Mouse (Mus musculus) right cerebral cortex, adult 2 months (tissue): ENCODE results near the gene Kif12.

Source experiments
- DNase-seq, 2 experiments: peaks; one replicate each; pipeline ENCODE4 v3.0.0; 2021 to 2022; ENCODE audit warnings: low spot score in 2 of 2

The Kif12 gene

GRCm38 (mm10) chr4:63171969-63172685, at the start of gene Kif12:
Gene Kif12 (minus strand): TSS chr4:63172131.
- no peak for DNase-seq

- no peak for DNase-seq
Observed at GRCm38 (mm10) chr4:63221096-63221958, 49.4 kb upstream of the Kif12 start.

- DNase-seq = peak; percentile 51 to 57
Observed at GRCm38 (mm10) chr4:63219635-63220034, 47.7 kb upstream of the Kif12 start.

GRCm38 (mm10) chr4:63219059-63219458, 47.1 kb upstream of the Kif12 start:
- no peak for DNase-seq

- DNase-seq = no peak
Observed at GRCm38 (mm10) chr4:63217513-63217912, 45.6 kb upstream of the Kif12 start.

- DNase-seq = no peak
Observed at GRCm38 (mm10) chr4:63216566-63216965, 44.6 kb upstream of the Kif12 start.

GRCm38 (mm10) chr4:63215993-63216531, 44.1 kb upstream of the Kif12 start:
- DNase-seq = no peak

GRCm38 (mm10) chr4:63215185-63215992, 43.5 kb upstream of the Kif12 start:
- peak; percentile 65 to 69 for DNase-seq

GRCm38 (mm10) chr4:63213907-63214621, 42.1 kb upstream of the Kif12 start, which contains the start of gene Col27a1:
Gene Col27a1 (plus strand): TSS chr4:63214004.
- no peak for DNase-seq

- DNase-seq = no peak
Observed at GRCm38 (mm10) chr4:63205583-63205982, 33.7 kb upstream of the Kif12 start.

- DNase-seq = no peak
Observed at GRCm38 (mm10) chr4:63203874-63204273, 31.9 kb upstream of the Kif12 start.

- no peak for DNase-seq
Observed at GRCm38 (mm10) chr4:63199366-63199765, 27.4 kb upstream of the Kif12 start.

- no peak for DNase-seq
Observed at GRCm38 (mm10) chr4:63194366-63194765, 22.4 kb upstream of the Kif12 start.

GRCm38 (mm10) chr4:63191641-63192040, 19.7 kb upstream of the Kif12 start:
- DNase-seq = no peak

- DNase-seq = no peak
Observed at GRCm38 (mm10) chr4:63186281-63186870, 14.4 kb upstream of the Kif12 start.

GRCm38 (mm10) chr4:63181556-63181955, 9.6 kb upstream of the Kif12 start:
- DNase-seq = peak; percentile 70 to 77

GRCm38 (mm10) chr4:63171122-63171521, 809 bp downstream of the Kif12 start:
- DNase-seq = no peak

- no peak for DNase-seq
Observed at GRCm38 (mm10) chr4:63170061-63170460, 1.9 kb downstream of the Kif12 start.

- DNase-seq = no peak
Observed at GRCm38 (mm10) chr4:63166323-63166722, 5.6 kb downstream of the Kif12 start.

- DNase-seq = no peak
Observed at GRCm38 (mm10) chr4:63165636-63166035, 6.3 kb downstream of the Kif12 start.
